Mouse (Mus musculus): Measurements from ENCODE around the gene Gja5. TPM values are rescaled to one million over a fixed set of nuclear protein-coding genes. Genes with fewer than 3 reads are reported as not detected.
A peak's percentile ranks its signal among the peaks of the same experiment; 100 is the strongest.

The Gja5 gene
- total RNA-seq, 2 experiments from 2014 or later, result 1.4 to 1.7 TPM

GRCm38 (mm10) chr3:96931261-96931681, 26.8 kb downstream of the Gja5 start:
- intact Hi-C loops (cut with DNase I), result loop anchor here (10.0 kb wide), 1 partner anchor 144 kb away; no protein-coding TSS in a partner anchor
- DNase-seq, result peak; percentile 10

- DNase-seq, result peak; percentile 33
- intact Hi-C loops (cut with DNase I), result loop anchor here (5.0 to 10.0 kb wide), 3 partner anchors 139 to 651 kb away; no protein-coding TSS in a partner anchor
Observed at GRCm38 (mm10) chr3:96936241-96936640, 31.7 kb downstream of the Gja5 start.

- intact Hi-C loops (cut with DNase I), result loop anchor here (2.0 to 10.0 kb wide), 4 partner anchors 137 to 650 kb away; no protein-coding TSS in a partner anchor
- DNase-seq, result peak; percentile 44
Observed at GRCm38 (mm10) chr3:96937606-96938005, 33.1 kb downstream of the Gja5 start.

GRCm38 (mm10) chr3:96938738-96939137, 34.2 kb downstream of the Gja5 start:
- peak; percentile 93 for DNase-seq
- intact Hi-C loops (cut with DNase I), result loop anchor here (2.0 to 10.0 kb wide), 4 partner anchors 136 to 649 kb away; no protein-coding TSS in a partner anchor

GRCm38 (mm10) chr3:96942706-96943105, 38.2 kb downstream of the Gja5 start:
- intact Hi-C loops (cut with DNase I), result no loop called here
- DNase-seq, result no peak

- no peak for DNase-seq
- intact Hi-C loops (cut with DNase I), result no loop called here
Observed at GRCm38 (mm10) chr3:96953489-96954233, 49.2 kb downstream of the Gja5 start.

GRCm38 (mm10) chr3:96960597-96960996, 56.1 kb downstream of the Gja5 start:
- intact Hi-C loops (cut with DNase I), result no loop called here
- DNase-seq, result no peak

- intact Hi-C loops (cut with DNase I), result no loop called here
- peak; percentile 20 for DNase-seq
Observed at GRCm38 (mm10) chr3:96963088-96964034, 58.9 kb downstream of the Gja5 start.

- no peak for DNase-seq
- intact Hi-C loops (cut with DNase I), result no loop called here
Observed at GRCm38 (mm10) chr3:96970986-96971385, 66.5 kb downstream of the Gja5 start.

GRCm38 (mm10) chr3:96974467-96974866, 70.0 kb downstream of the Gja5 start:
- no peak for DNase-seq
- intact Hi-C loops (cut with DNase I), result no loop called here

GRCm38 (mm10) chr3:96975628-96976027, 71.1 kb downstream of the Gja5 start:
- no peak for DNase-seq
- intact Hi-C loops (cut with DNase I), result no loop called here

GRCm38 (mm10) chr3:96977507-96977906, 73.0 kb downstream of the Gja5 start:
- no peak for DNase-seq
- intact Hi-C loops (cut with DNase I), result no loop called here

GRCm38 (mm10) chr3:96978469-96978868, 74.0 kb downstream of the Gja5 start:
- intact Hi-C loops (cut with DNase I), result no loop called here
- no peak for DNase-seq

GRCm38 (mm10) chr3:96979020-96979419, 74.5 kb downstream of the Gja5 start:
- intact Hi-C loops (cut with DNase I), result no loop called here
- no peak for DNase-seq

GRCm38 (mm10) chr3:96981833-96982232, 77.3 kb downstream of the Gja5 start:
- intact Hi-C loops (cut with DNase I), result no loop called here

GRCm38 (mm10) chr3:96982666-96983065, 78.2 kb downstream of the Gja5 start:
- peak; percentile 15 for DNase-seq
- intact Hi-C loops (cut with DNase I), result no loop called here

More at GRCm38 (mm10) chr3:96981833-96982232, 77.3 kb downstream of the Gja5 start:
- no peak for DNase-seq

- no peak for DNase-seq
- intact Hi-C loops (cut with DNase I), result no loop called here
Observed at GRCm38 (mm10) chr3:96992526-96992925, 88.0 kb downstream of the Gja5 start.

GRCm38 (mm10) chr3:96997770-96998169, 93.3 kb downstream of the Gja5 start:
- intact Hi-C loops (cut with DNase I), result no loop called here
- no peak for DNase-seq

GRCm38 (mm10) chr3:97003111-97003510, 98.6 kb downstream of the Gja5 start:
- no peak for DNase-seq
- intact Hi-C loops (cut with DNase I), result no loop called here

- no peak for DNase-seq
- intact Hi-C loops (cut with DNase I), result no loop called here
Observed at GRCm38 (mm10) chr3:97004509-97004908, 100.0 kb downstream of the Gja5 start.

GRCm38 (mm10) chr3:97007010-97007448, 102.5 kb downstream of the Gja5 start:
- intact Hi-C loops (cut with DNase I), result no loop called here

More at GRCm38 (mm10) chr3:97007010-97007448, 102.5 kb downstream of the Gja5 start:
- no peak for DNase-seq
